In genomic region chr13:23368583-23369420, GRCm38 (mm10) we compare ENCODE assay signal across 8 mouse cellular contexts. TPM values are rescaled to one million over a fixed set of nuclear protein-coding genes. Genes with fewer than 3 reads are reported as not detected.
DNase-seq lines count a peak whose midpoint lies in the region; ATAC-seq and TF ChIP-seq lines count a peak whose summit lies in the region.

Gene Zfp322a (minus strand): TSS chr13:23369208.

- TF ChIP-seq CTCF in MEL (IDR thresholded peaks at IDR 0.05 in 2 of 3, conservative IDR thresholded peaks at IDR 0.05 in 1 of 3; ENCODE audit: control insufficient read depth in 1 of 3, insufficient read depth in 1 of 3, low read depth in 2 of 3, low read length in 3 of 3, poor library complexity in 1 of 3, severe bottlenecking in 1 of 3), result no peak
- TF ChIP-seq CTCF in cerebellum, adult 2 months (IDR thresholded peaks at IDR 0.05; ENCODE audit: borderline replicate concordance, insufficient read depth, low read depth, low read length), result no peak
- 0 out of 2 replicates have a peak, but pooled peaks have one; percentile 2 for TF ChIP-seq CTCF in forebrain, postnatal 0 days (IDR thresholded peaks at IDR 0.05; ENCODE audit: low read depth)

- H3K27ac ChIP-seq in MEL (ENCODE audit: control insufficient read depth, low read depth, low read length), result peak within 1 kb of the TSS; percentile 88
- peak within 1 kb of the TSS; percentile 40 for H3K27ac ChIP-seq in cerebellum, adult 2 months (ENCODE audit: insufficient read depth, low read length)
- H3K27ac ChIP-seq in forebrain, postnatal 0 days (ENCODE audit: low read depth, low read length), result peak within 1 kb of the TSS; percentile 90
- H3K27ac ChIP-seq in lung, embryonic 15.5 days, result peak within 1 kb of the TSS; percentile 99

- H3K27me3 ChIP-seq in MEL (ENCODE audit: control insufficient read depth in 1 of 2, insufficient read depth in 2 of 2, low read length in 2 of 2), result 0 out of 4 replicates have a peak, but pooled peaks cover 0 to 2% of the 10 kb centered on the region in 2 experiments
- H3K27me3 ChIP-seq in cerebellum, adult 2 months (ENCODE audit: control insufficient read depth, insufficient read depth, low read length), result no peaks in the 10 kb centered on the region
- no peaks in the 10 kb centered on the region for H3K27me3 ChIP-seq in forebrain, postnatal 0 days (ENCODE audit: insufficient read depth, low read length)
- no peaks in the 10 kb centered on the region for H3K27me3 ChIP-seq in lung, embryonic 15.5 days

- no peak for TF ChIP-seq RAD21 in MEL (IDR thresholded peaks at IDR 0.05; ENCODE audit: low read depth, low read length)

- peaks cover 0 to 10% of the 10 kb centered on the region in 2 experiments; a peak in 3 of 4 replicates for H3K4me1 ChIP-seq in MEL (ENCODE audit: control insufficient read depth in 1 of 2, insufficient read depth in 2 of 2, low read length in 2 of 2)
- no peaks in the 10 kb centered on the region; the same call in 1 of the 2 replicates for H3K4me1 ChIP-seq in cerebellum, adult 2 months (ENCODE audit: control insufficient read depth, insufficient read depth, low read length)
- H3K4me1 ChIP-seq in forebrain, postnatal 0 days (ENCODE audit: insufficient read depth), result peaks cover 24% of the 10 kb centered on the region; the same call in 1 of the 2 replicates
- peaks cover 16% of the 10 kb centered on the region for H3K4me1 ChIP-seq in lung, embryonic 15.5 days

- TF ChIP-seq EP300 in MEL (IDR thresholded peaks at IDR 0.05; ENCODE audit: low read depth in 1 of 2, low read length in 2 of 2), result no peak

- H3K4me3 ChIP-seq in MEL (ENCODE audit: control insufficient read depth in 1 of 2, insufficient read depth in 1 of 2, low read depth in 2 of 2, low read length in 2 of 2), result peak within 1 kb of the TSS; percentile 81 to 97
- peak within 1 kb of the TSS; percentile 58 for H3K4me3 ChIP-seq in cerebellum, adult 2 months (replicated peaks; ENCODE audit: insufficient read depth, low read depth, low read length)
- peak within 1 kb of the TSS; percentile 72 for H3K4me3 ChIP-seq in forebrain, postnatal 0 days (ENCODE audit: low read depth, low read length)
- peak within 1 kb of the TSS; percentile 91 for H3K4me3 ChIP-seq in lung, embryonic 15.5 days

- no peaks in the 10 kb centered on the region for H3K9me3 ChIP-seq in MEL (replicated peaks; ENCODE audit: insufficient read depth, low read length)
- H3K9me3 ChIP-seq in forebrain, postnatal 0 days (ENCODE audit: low read length), result no peaks in the 10 kb centered on the region
- no peaks in the 10 kb centered on the region for H3K9me3 ChIP-seq in lung, embryonic 15.5 days

- peaks cover 32% of the 10 kb centered on the region for H3K79me2 ChIP-seq in MEL (ENCODE audit: control insufficient read depth, insufficient read depth, low read length, poor library complexity)

- peak; percentile 100 for ATAC-seq in forebrain, postnatal 0 days
- peak; percentile 100 for ATAC-seq in lung, embryonic 15.5 days (ENCODE audit: borderline replicate concordance, extremely low read depth, low FRiP score, low TSS enrichment)

- H3K4me2 ChIP-seq in forebrain, postnatal 0 days (ENCODE audit: low read depth), result peak within 1 kb of the TSS; percentile 57
- H3K4me2 ChIP-seq in lung, embryonic 15.5 days, result peak within 1 kb of the TSS; percentile 68

- TF ChIP-seq POLR2A in MEL (IDR thresholded peaks at IDR 0.05; ENCODE audit: control insufficient read depth in 1 of 2, insufficient read depth in 1 of 2, low read depth in 1 of 2, low read length in 2 of 2, poor library complexity in 1 of 2), result peak; percentile 81 to 91
- peak; percentile 93 for TF ChIP-seq POLR2A in cerebellum, adult 2 months (IDR thresholded peaks at IDR 0.05; ENCODE audit: borderline replicate concordance, insufficient read depth, low read length)

- under 1% methylated on average over 55 of the region's 55 CpGs for WGBS in cerebellum, adult 2 months
- WGBS in forebrain, postnatal 0 days, result 2% methylated on average over 55 of the region's 55 CpGs
- WGBS in lung, embryonic 15.5 days, result under 1% methylated on average over 55 of the region's 55 CpGs

- DNase-seq in MEL (ENCODE audit: low read depth, low spot score), result peak; percentile 98
- DNase-seq in cerebellum, adult 2 months, result peak; percentile 98 to 99
- DNase-seq in forebrain, postnatal 0 days, result peak; percentile 97
- peak; percentile 96 for DNase-seq in heart, postnatal 4 days
- peak; percentile 96 to 97 for DNase-seq in layer of hippocampus, adult 8-10 months (ENCODE audit: low spot score in 2 of 2)
- DNase-seq in ovary, adult 18-20 months (ENCODE audit: low spot score), result peak; percentile 94
- DNase-seq in thymus, postnatal 0 days (ENCODE audit: low spot score), result peak; percentile 97

- H3K36me3 ChIP-seq in MEL (ENCODE audit: control insufficient read depth in 1 of 2, insufficient read depth in 2 of 2, low read length in 2 of 2), result peaks cover 4 to 33% of the 10 kb centered on the region in 2 experiments; a peak in 3 of 4 replicates
- no peaks in the 10 kb centered on the region for H3K36me3 ChIP-seq in forebrain, postnatal 0 days (ENCODE audit: insufficient read depth)
- peaks cover 11% of the 10 kb centered on the region for H3K36me3 ChIP-seq in lung, embryonic 15.5 days

- H3K9ac ChIP-seq in MEL (ENCODE audit: control insufficient read depth, low read depth, low read length, poor library complexity, severe bottlenecking), result peak within 1 kb of the TSS; percentile 95
- H3K9ac ChIP-seq in forebrain, postnatal 0 days, result peak within 1 kb of the TSS; percentile 74
- H3K9ac ChIP-seq in lung, embryonic 15.5 days, result peak within 1 kb of the TSS; percentile 84

TF ChIP-seq in MEL, 35 proteins besides CTCF, POLR2A, EP300 and RAD21:
- TF ChIP-seq E2F4 (IDR thresholded peaks at IDR 0.05; ENCODE audit: borderline replicate concordance, low read depth, low read length), result no peak
- no peak for TF ChIP-seq ETS1 (IDR thresholded peaks at IDR 0.05; ENCODE audit: low read depth, low read length)
- peak; percentile 80 for TF ChIP-seq SIN3A (IDR thresholded peaks at IDR 0.05; ENCODE audit: low read length)
- TF ChIP-seq ZKSCAN1 (IDR thresholded peaks at IDR 0.05; ENCODE audit: low read depth, low read length), result no peak
- peak; percentile 83 for TF ChIP-seq NRF1 (IDR thresholded peaks at IDR 0.05; ENCODE audit: insufficient read depth, low read depth, low read length, poor library complexity, severe bottlenecking)
- TF ChIP-seq KAT2A (conservative IDR thresholded peaks at IDR 0.05; ENCODE audit: low read depth, low read length), result peak; percentile 42; the same call in 1 of the 2 replicates
- TF ChIP-seq POLR2AphosphoS2 (IDR thresholded peaks at IDR 0.05; ENCODE audit: low read length), result peak; percentile 74; the same call in 1 of the 2 replicates
- peak; percentile 37; the same call in 1 of the 2 replicates for TF ChIP-seq TCF12 (IDR thresholded peaks at IDR 0.05; ENCODE audit: low read depth, low read length)
- no peak for TF ChIP-seq TAL1 (IDR thresholded peaks at IDR 0.05; ENCODE audit: low read length)
- peak; percentile 82 for TF ChIP-seq MAX (IDR thresholded peaks at IDR 0.05; ENCODE audit: low read length)
- TF ChIP-seq MXI1 (IDR thresholded peaks at IDR 0.05; ENCODE audit: low read depth, low read length), result peak; percentile 60
- TF ChIP-seq ELF1 (IDR thresholded peaks at IDR 0.05; ENCODE audit: low read depth, low read length), result peak; percentile 71
- no peak for TF ChIP-seq BHLHE40 (IDR thresholded peaks at IDR 0.05; ENCODE audit: borderline replicate concordance, low read depth, low read length)
- TF ChIP-seq MAZ (IDR thresholded peaks at IDR 0.05; ENCODE audit: low read depth, low read length), result peak; percentile 44; the same call in 1 of the 2 replicates
- TF ChIP-seq UBTF (IDR thresholded peaks at IDR 0.05; ENCODE audit: borderline replicate concordance, insufficient read depth, low read depth, low read length), result 0 out of 2 replicates have a peak, but pooled peaks have one; percentile 38
- peak; percentile 81 for TF ChIP-seq TBP (IDR thresholded peaks at IDR 0.05; ENCODE audit: low read depth, low read length)
- peak; percentile 89 for TF ChIP-seq NELFE (IDR thresholded peaks at IDR 0.05; ENCODE audit: low read depth, low read length)
- peak; percentile 66; the same call in 1 of the 2 replicates for TF ChIP-seq HCFC1 (IDR thresholded peaks at IDR 0.05; ENCODE audit: low read depth, low read length)
- TF ChIP-seq ZMIZ1 (IDR thresholded peaks at IDR 0.05; ENCODE audit: low read depth, low read length), result peak; percentile 69; the same call in 1 of the 2 replicates
- TF ChIP-seq USF1 (IDR thresholded peaks at IDR 0.05; ENCODE audit: low read depth, low read length), result no peak
- peak; percentile 68 for TF ChIP-seq MYC (IDR thresholded peaks at IDR 0.05; ENCODE audit: low read depth, low read length)

RNA-seq across cellular contexts. Expression of gene Zfp322a, which starts in this region (rescaled TPM):
- total RNA-seq in MEL (2012; rRNA removed), result 7.0 and 8.4 TPM in 2 replicates
- polyA plus RNA-seq in MEL (2012; ENCODE audit: insufficient read depth in 1 of 2, insufficient read length in 2 of 2, low read depth in 1 of 2, low replicate concordance in 2 of 2, missing spikeins in 1 of 2), result 1 to 10 TPM in 1 of 2 experiments, not detected in 1; 5.7 TPM
- polyA plus RNA-seq in cerebellum, adult 2 months (2012; rRNA removed), result 14.6 and 16.0 TPM in 2 replicates
- 32.9 and 35.5 TPM in 2 replicates for total RNA-seq in forebrain, postnatal 0 days (2014; rRNA removed)
- polyA plus RNA-seq in forebrain, postnatal 0 days (2015; fragmentation: Nextera tagmentation; extraction: Ambion mirVana), result 23.1 and 33.6 TPM in 2 replicates
- 10 to 100 TPM; 17.6 to 23.5 TPM for total RNA-seq in heart, postnatal 4 days (2021)
- 10 to 100 TPM; 26.0 to 33.5 (median 30.2) TPM for total RNA-seq in layer of hippocampus, adult 8-10 months (2022)
- polyA plus RNA-seq in lung, embryonic 15.5 days (2015; fragmentation: Nextera tagmentation; extraction: Ambion mirVana), result 51.9 and 53.3 TPM in 2 replicates
- polyA plus RNA-seq in thymus, postnatal 0 days (2015; fragmentation: Nextera tagmentation; extraction: Ambion mirVana), result 33.0 and 34.5 TPM in 2 replicates

Comparison
In these comparisons a context has a peak if more than half of its experiments do, and no peak if none do; other contexts are left out.
1. Peak in every context shown above with its lines: DNase-seq, ATAC-seq, H3K4me3 ChIP-seq and H3K27ac ChIP-seq.
2. H3K27ac ChIP-seq: peak in every context shown above with its lines; median percentile 99 in lung, embryonic 15.5 days; 90 in forebrain, postnatal 0 days; 88 in MEL; 40 in cerebellum, adult 2 months.